Mouse (Mus musculus): ENCODE data around the gene Asphd1.
"Not testable (repeated sequence)": the region's sequence is repeated elsewhere in the genome, so short reads cannot be mapped to it uniquely, and the experiment has no call there.

- not testable (repeated sequence) for TF ChIP-seq CTCF (IDR thresholded peaks at IDR 0.05); POLR2A (IDR thresholded peaks at IDR 0.05; ENCODE audit: insufficient read depth, low read depth, low read length); EP300 (IDR thresholded peaks at IDR 0.05; ENCODE audit: insufficient read depth, low read depth, low read length)
These were observed 49.6 kb downstream of the Asphd1 start for GRCm38 (mm10) chr7:126899781-126900180.
